Mouse (Mus musculus) mouse trophoblast stem cell (cell line): ENCODE measurements around the gene Fbxo3.
"Not testable (repeated sequence)": the region's sequence is repeated elsewhere in the genome, so short reads cannot be mapped to it uniquely, and the experiment has no call there.

Experiments
- in situ Hi-C, 2 experiments: fragments of 300-500 bp; cut with MseI, MboI; formaldehyde crosslinking; loops; 2 replicates in 1 of 2; 3 replicates in 1 of 2; pipeline ENCODE4 v1.15.1; 2025

Fbxo3 gene

GRCm38 (mm10) chr2:104027458-104028138 is at the start of gene Fbxo3:
Fbxo3 (plus strand) TSS chr2:104027721.
- in situ Hi-C loops = no loop called here

GRCm38 (mm10) chr2:103982250-103982649 is 45.3 kb upstream of the Fbxo3 start:
- in situ Hi-C loops = loop anchor here (5.0 to 25.0 kb wide), 3 partner anchors 110 to 420 kb away; partner anchors contain the start of gene Abtb2 (in 1 of the 2)

GRCm38 (mm10) chr2:103983146-103983545 is 44.4 kb upstream of the Fbxo3 start:
- in situ Hi-C loops = loop anchor here (5.0 to 25.0 kb wide), 3 partner anchors 111 to 421 kb away; partner anchors contain the start of gene Abtb2 (in 1 of the 2)

GRCm38 (mm10) chr2:103987595-103987994 is 39.9 kb upstream of the Fbxo3 start:
- in situ Hi-C loops = loop anchor here (25.0 kb wide), 2 partner anchors 250 to 425 kb away; partner anchors contain the start of gene Abtb2 (in 1 of the 2)

GRCm38 (mm10) chr2:103989724-103990123 is 37.8 kb upstream of the Fbxo3 start:
- in situ Hi-C loops = loop anchor here (25.0 kb wide), 2 partner anchors 252 to 427 kb away; partner anchors contain the start of gene Abtb2 (in 1 of the 2)

- in situ Hi-C loops = loop anchor here (25.0 kb wide), 2 partner anchors 254 to 429 kb away; partner anchors contain the start of gene Abtb2 (in 1 of the 2)
Measured at GRCm38 (mm10) chr2:103991303-103991702, 36.2 kb upstream of the Fbxo3 start.

- in situ Hi-C loops = loop anchor here (25.0 kb wide), 2 partner anchors 255 to 430 kb away; partner anchors contain the start of gene Abtb2 (in 1 of the 2)
Measured at GRCm38 (mm10) chr2:103992162-103992561, 35.4 kb upstream of the Fbxo3 start.

- in situ Hi-C loops = loop anchor here (25.0 kb wide), 2 partner anchors 255 to 430 kb away; partner anchors contain the start of gene Abtb2 (in 1 of the 2)
Measured at GRCm38 (mm10) chr2:103992618-103993332, 34.7 kb upstream of the Fbxo3 start.

GRCm38 (mm10) chr2:104001076-104001475 is 26.4 kb upstream of the Fbxo3 start:
- in situ Hi-C loops = no loop called here

- in situ Hi-C loops = no loop called here
Measured at GRCm38 (mm10) chr2:104001861-104002260, 25.7 kb upstream of the Fbxo3 start.

- in situ Hi-C loops = no loop called here
Measured at GRCm38 (mm10) chr2:104002711-104003413, 24.7 kb upstream of the Fbxo3 start.

- in situ Hi-C loops = no loop called here
Measured at GRCm38 (mm10) chr2:104007793-104008519, 19.6 kb upstream of the Fbxo3 start.

- in situ Hi-C loops = not testable (repeated sequence)
Measured at GRCm38 (mm10) chr2:104008853-104009252, 18.7 kb upstream of the Fbxo3 start.

GRCm38 (mm10) chr2:104023096-104023495 is 4.4 kb upstream of the Fbxo3 start:
- in situ Hi-C loops = no loop called here

- in situ Hi-C loops = no loop called here
Measured at GRCm38 (mm10) chr2:104024656-104025055, 2.9 kb upstream of the Fbxo3 start.

GRCm38 (mm10) chr2:104028139-104028723 is 710 bp downstream of the Fbxo3 start, which contains the start of gene 4931422A03Rik:
4931422A03Rik (minus strand) TSS chr2:104028361.
- in situ Hi-C loops = no loop called here

GRCm38 (mm10) chr2:104029074-104029473 is 1.6 kb downstream of the Fbxo3 start:
- in situ Hi-C loops = no loop called here

GRCm38 (mm10) chr2:104030381-104030780 is 2.9 kb downstream of the Fbxo3 start:
- in situ Hi-C loops = loop anchor here (10.0 kb wide), 2 partner anchors 384 to 394 kb away; partner anchors contain the start of gene D430041D05Rik (in 1 of the 2)

- in situ Hi-C loops = loop anchor here (10.0 kb wide), 2 partner anchors 383 to 393 kb away; partner anchors contain the start of gene D430041D05Rik (in 1 of the 2)
Measured at GRCm38 (mm10) chr2:104032056-104032455, 4.5 kb downstream of the Fbxo3 start.

- in situ Hi-C loops = loop anchor here (10.0 kb wide), 2 partner anchors 380 to 390 kb away; partner anchors contain the start of gene D430041D05Rik (in 1 of the 2)
Measured at GRCm38 (mm10) chr2:104034832-104035472, 7.4 kb downstream of the Fbxo3 start.
